Mouse (Mus musculus) liver, adult 2 months (tissue): Measurements from ENCODE around the gene Abi1. TPM values are rescaled to one million over a fixed set of nuclear protein-coding genes. Genes with fewer than 3 reads are reported as not detected.
"Not testable (repeated sequence)": the region's sequence is repeated elsewhere in the genome, so short reads cannot be mapped to it uniquely, and the experiment has no call there.

ENCODE experiments used
- DNase-seq: peaks from one replicate; pipeline ENCODE4 v3.0.0-alpha.2; 2011; ENCODE audit warnings: low read depth, low spot score; ENCODE audit errors: extremely low read depth
- H3K27ac ChIP-seq: fragments of 200-500 bp; replicated peaks from 2 replicates; pipeline ENCODE4 v1.5.1; 2012; ENCODE audit warnings: low read depth, mild to moderate bottlenecking, control low read depth, inconsistent platforms, low read length; ENCODE audit not compliant: insufficient read depth
- H3K27me3 ChIP-seq: fragments of 200-500 bp; 2 replicates; pipeline ENCODE4 v1.6.1; 2012; ENCODE audit warnings: mild to moderate bottlenecking, moderate library complexity, low read length, inconsistent platforms; ENCODE audit not compliant: control insufficient read depth, insufficient read depth
- H3K36me3 ChIP-seq: fragments of 200-500 bp; 2 replicates; pipeline ENCODE4 v1.6.1; 2012; ENCODE audit warnings: low read length, inconsistent platforms; ENCODE audit not compliant: control insufficient read depth, insufficient read depth
- H3K4me1 ChIP-seq: fragments of 200-500 bp; 2 replicates; pipeline ENCODE4 v1.6.1; 2011; ENCODE audit warnings: low read length; ENCODE audit not compliant: control insufficient read depth, insufficient read depth
- H3K4me3 ChIP-seq: fragments of 200-500 bp; 2 replicates; pipeline ENCODE4 v1.5.1; 2011; ENCODE audit warnings: low read depth, mild to moderate bottlenecking, control low read depth, low read length, moderate library complexity; ENCODE audit not compliant: insufficient read depth
- H3K79me2 ChIP-seq: fragments of 200-500 bp; 2 replicates; pipeline ENCODE4 v1.6.1; 2012; ENCODE audit warnings: inconsistent platforms, mild to moderate bottlenecking, low read length, moderate library complexity; ENCODE audit not compliant: control insufficient read depth, insufficient read depth
- H3K9ac ChIP-seq: fragments of 200-500 bp; 2 replicates; pipeline ENCODE4 v1.6.1; 2012; ENCODE audit warnings: low read depth, mild to moderate bottlenecking, control low read depth, inconsistent platforms, low read length
- CTCF ChIP-seq: fragments of 200-500 bp; IDR thresholded peaks from 2 replicates; pipeline ENCODE4 v1.5.1; 2011; ENCODE audit warnings: low read depth, low read length, control low read depth
- POLR2A ChIP-seq: fragments of 200-500 bp; IDR thresholded peaks from 2 replicates; pipeline ENCODE4 v1.6.1; 2011; ENCODE audit warnings: low read length, control low read depth; ENCODE audit not compliant: insufficient read depth; ENCODE audit errors: extremely low read depth
- WGBS: fragments of 180-500 bp; shearing (Covaris S2); methylation state at CpG from one replicate; pipeline ENCODE4 v1.1.7; 2018; 5-methylcytosine and 5-hydroxymethylcytosine counted together
- polyA plus RNA-seq: library from polyadenylated mRNA; depleted of rRNA; stranded (reverse); fragments of >200 nt; gene quantifications from 2 replicates; pipeline ENCODE4 v1.2.3, GENCODE M21; 2012
- total RNA-seq: library from RNA; depleted of rRNA; stranded (reverse); fragments of >200 nt; gene quantifications from 2 replicates; pipeline ENCODE4 v1.2.3, GENCODE M21; 2014

Gene Abi1
- total and polyA plus RNA-seq, 2 experiments, result 35.6 to 53.9 TPM

DNA sequence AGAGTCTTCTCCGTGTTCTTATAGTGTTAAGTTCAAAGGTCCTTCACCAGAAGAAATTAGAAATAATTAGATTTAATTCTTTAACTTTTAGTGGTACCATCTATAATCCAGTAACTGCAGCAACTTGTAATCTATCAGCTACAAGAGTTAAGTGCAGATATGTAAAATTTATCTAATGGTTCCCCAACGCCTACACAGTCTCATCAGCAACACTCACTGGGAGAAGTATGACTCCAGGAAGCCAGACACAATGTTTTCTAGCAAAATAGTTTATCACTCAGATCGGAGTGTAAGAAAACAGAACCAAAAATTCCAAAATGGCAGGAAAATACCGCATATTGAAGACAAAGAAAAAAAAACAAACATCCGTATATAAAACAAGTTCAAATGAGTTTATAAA, 84.1 kb downstream of the Abi1 start:
- Histone ChIP-seq H3K4me1 (no peaks in the 10 kb centered on the region), H3K27me3 (no peaks in the 10 kb centered on the region), H3K36me3 (peaks cover 19% of the 10 kb centered on the region), H3K27ac (no peak overlapping the region), H3K79me2 (no peaks in the 10 kb centered on the region; the same call in 1 of the 2 replicates), H3K9ac (no peak overlapping the region), H3K4me3 (no peak overlapping the region)
- WGBS, result 90% methylated on average over 5 of the region's 5 CpGs
- no peak for TF ChIP-seq CTCF
- no peak for TF ChIP-seq POLR2A
- no peak for DNase-seq

DNA sequence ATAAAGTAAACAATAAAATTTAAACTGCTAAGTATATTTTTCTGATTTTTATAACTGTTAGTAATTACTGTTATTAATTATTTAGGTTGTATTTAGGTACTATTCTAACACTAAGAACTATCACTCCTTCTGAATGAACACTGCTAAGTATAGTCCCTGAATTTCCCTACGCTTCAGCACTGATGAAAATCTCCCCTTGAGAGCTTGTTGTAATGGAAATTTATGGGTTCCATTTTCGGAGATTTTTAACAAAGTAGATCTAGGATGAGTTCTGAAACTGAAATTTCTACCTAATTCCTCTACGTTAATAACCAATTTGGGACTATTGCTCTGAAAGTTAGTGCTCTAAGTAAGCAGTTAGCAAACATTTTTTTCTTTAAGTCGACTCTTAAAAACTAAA, 85.8 kb downstream of the Abi1 start:
- 97% methylated on average over 4 of the region's 4 CpGs for WGBS
- H3K4me3 ChIP-seq, result no peak overlapping the region
- H3K4me1 ChIP-seq, result no peaks in the 10 kb centered on the region
- no peak overlapping the region for H3K27ac ChIP-seq
- H3K79me2 ChIP-seq, result no peaks in the 10 kb centered on the region; the same call in 1 of the 2 replicates
- no peak overlapping the region for H3K9ac ChIP-seq
- H3K36me3 ChIP-seq, result peaks cover 15% of the 10 kb centered on the region
- H3K27me3 ChIP-seq, result no peaks in the 10 kb centered on the region
- DNase-seq, result no peak
- TF ChIP-seq POLR2A, result no peak
- TF ChIP-seq CTCF, result no peak

GRCm38 (mm10) chr2:22949956-22950355, 90.1 kb downstream of the Abi1 start:
- 66% methylated on average over 4 of the region's 4 CpGs for WGBS
- Histone ChIP-seq H3K4me3 (no peak overlapping the region), H3K27me3 (no peaks in the 10 kb centered on the region), H3K4me1 (no peaks in the 10 kb centered on the region), H3K36me3 (peaks cover 19% of the 10 kb centered on the region), H3K27ac (no peak overlapping the region), H3K9ac (no peak overlapping the region), H3K79me2 (no peaks in the 10 kb centered on the region)
- no peak for DNase-seq
- TF ChIP-seq POLR2A, result no peak
- no peak for TF ChIP-seq CTCF

GRCm38 (mm10) chr2:22933556-22933955, 106.5 kb downstream of the Abi1 start:
- Histone ChIP-seq H3K36me3 (peaks cover 18% of the 10 kb centered on the region), H3K4me3 (no peak overlapping the region), H3K4me1 (no peaks in the 10 kb centered on the region), H3K79me2 (no peaks in the 10 kb centered on the region), H3K27me3 (no peaks in the 10 kb centered on the region), H3K27ac (no peak overlapping the region), H3K9ac (no peak overlapping the region)
- WGBS, result 88% methylated on average over 1 of the region's 1 CpGs
- TF ChIP-seq CTCF (no peak), POLR2A (no peak)
- no peak for DNase-seq

DNA sequence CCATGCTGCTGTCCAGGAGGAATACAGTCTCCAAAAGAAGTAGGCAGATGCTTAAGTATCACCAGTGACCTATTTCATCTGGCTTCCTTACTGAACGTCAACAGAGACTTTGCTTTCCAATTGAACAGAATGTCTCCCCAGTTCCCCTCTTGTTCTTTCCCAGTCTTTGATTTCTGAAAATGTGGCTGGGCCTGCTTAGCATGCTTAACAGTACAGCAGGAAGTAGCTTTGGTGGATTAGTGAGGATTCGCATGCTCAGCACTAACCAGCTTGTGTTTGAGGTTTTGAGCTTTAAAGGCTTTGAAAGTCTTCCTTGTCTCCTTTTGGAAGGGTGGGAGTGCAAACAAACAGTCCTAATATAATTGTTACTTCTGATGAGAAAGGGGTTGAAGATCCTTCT, 111.8 kb downstream of the Abi1 start:
- 73% methylated on average over 2 of the region's 2 CpGs for WGBS
- H3K79me2 ChIP-seq, result no peaks in the 10 kb centered on the region
- peaks cover 5% of the 10 kb centered on the region for H3K36me3 ChIP-seq
- no peak overlapping the region for H3K9ac ChIP-seq
- no peak overlapping the region for H3K27ac ChIP-seq
- H3K4me1 ChIP-seq, result no peaks in the 10 kb centered on the region
- no peak for DNase-seq
- H3K27me3 ChIP-seq, result no peaks in the 10 kb centered on the region
- H3K4me3 ChIP-seq, result no peak overlapping the region
- TF ChIP-seq CTCF, result no peak
- TF ChIP-seq POLR2A, result no peak

GRCm38 (mm10) chr2:22925911-22926310, 114.1 kb downstream of the Abi1 start:
- not testable (repeated sequence) for H3K36me3 ChIP-seq, H3K9ac ChIP-seq, DNase-seq, H3K4me1 ChIP-seq, H3K4me3 ChIP-seq, H3K79me2 ChIP-seq, H3K27me3 ChIP-seq, H3K27ac ChIP-seq
- WGBS, result 96% methylated on average over 3 of the region's 3 CpGs
